Mouse (Mus musculus) MEL (cell line): Measurements from ENCODE around the gene Hexim1. TPM values are rescaled to one million over a fixed set of nuclear protein-coding genes. Genes with fewer than 3 reads are reported as not detected.

Source experiments
- DNase-seq: peaks from one replicate; pipeline ENCODE4 v3.0.0; 2011; ENCODE audit warnings: low read depth, low spot score
- H3K27ac ChIP-seq: 2 replicates; pipeline ENCODE4 v1.5.1; 2012; ENCODE audit warnings: low read depth, mild to moderate bottlenecking, control low read depth, low read length, moderate library complexity; ENCODE audit not compliant: control insufficient read depth
- H3K27me3 ChIP-seq, 2 experiments: fragments of 150-350 bp in 1 of 2; sonication (generic) in 1 of 2; 2 replicates each; pipeline ENCODE4 v1.6.1; 2012; ENCODE audit warnings: low read length in 2 of 2, mild to moderate bottlenecking in 2 of 2, improper control_type of control experiment in 1 of 2, moderate library complexity in 1 of 2; ENCODE audit not compliant: insufficient read depth in 2 of 2, control insufficient read depth in 1 of 2
- H3K36me3 ChIP-seq, 2 experiments: 2 replicates each; pipeline ENCODE4 v1.6.1; 2012 to 2014; ENCODE audit warnings: low read length in 2 of 2, improper control_type of control experiment in 1 of 2, inconsistent platforms in 1 of 2, mild to moderate bottlenecking in 1 of 2; ENCODE audit not compliant: insufficient read depth in 2 of 2, control insufficient read depth in 1 of 2
- H3K4me1 ChIP-seq, 2 experiments: fragments of 150-350 bp in 1 of 2; sonication (generic) in 1 of 2; 2 replicates each; pipeline ENCODE4 v1.6.1; 2012; ENCODE audit warnings: low read length in 2 of 2, improper control_type of control experiment in 1 of 2, mild to moderate bottlenecking in 1 of 2; ENCODE audit not compliant: insufficient read depth in 2 of 2, control insufficient read depth in 1 of 2
- H3K4me3 ChIP-seq, 2 experiments: fragments of 150-350 bp in 1 of 2; sonication (generic) in 1 of 2; 2 replicates each; pipeline ENCODE4 v1.5.1; 2012; ENCODE audit warnings: low read depth in 2 of 2, low read length in 2 of 2, mild to moderate bottlenecking in 2 of 2, moderate library complexity in 2 of 2, control low read depth in 1 of 2, improper control_type of control experiment in 1 of 2; ENCODE audit not compliant: control insufficient read depth in 1 of 2, insufficient read depth in 1 of 2
- H3K79me2 ChIP-seq: 2 replicates; pipeline ENCODE4 v1.6.1; 2012; ENCODE audit warnings: mild to moderate bottlenecking, low read length, moderate library complexity; ENCODE audit not compliant: control insufficient read depth, poor library complexity, insufficient read depth
- H3K9ac ChIP-seq: 2 replicates; pipeline ENCODE4 v1.6.1; 2012; ENCODE audit warnings: low read depth, mild to moderate bottlenecking, control low read depth, low read length, moderate library complexity; ENCODE audit not compliant: control insufficient read depth, poor library complexity, severe bottlenecking
- H3K9me3 ChIP-seq: fragments of 150-350 bp; sonication (generic); replicated peaks from 2 replicates; pipeline ENCODE4 v1.6.1; 2012; ENCODE audit warnings: mild to moderate bottlenecking, low read length, improper control_type of control experiment, moderate library complexity; ENCODE audit not compliant: insufficient read depth
- BHLHE40 ChIP-seq: IDR thresholded peaks from 2 replicates; pipeline ENCODE4 v1.6.1; 2012; ENCODE audit warnings: low read depth, mild to moderate bottlenecking, inconsistent platforms, low read length, improper control_type of control experiment, borderline replicate concordance
- CHD1 ChIP-seq: IDR thresholded peaks from 2 replicates; pipeline ENCODE4 v1.6.1; 2012; ENCODE audit warnings: low read depth, mild to moderate bottlenecking, inconsistent platforms, low read length, improper control_type of control experiment
- CHD2 ChIP-seq: IDR thresholded peaks from 2 replicates; pipeline ENCODE4 v1.6.1; 2011; ENCODE audit warnings: low read length, improper control_type of control experiment
- CTCF ChIP-seq, 3 experiments: IDR thresholded peaks in 2 of 3; conservative IDR thresholded peaks in 1 of 3; 2 replicates each; pipeline ENCODE4 v1.5.1; 2011 to 2012; ENCODE audit warnings: low read length in 3 of 3, low read depth in 2 of 3, mild to moderate bottlenecking in 2 of 3, improper control_type of control experiment in 1 of 3, inconsistent platforms in 1 of 3, mixed read lengths in 1 of 3, moderate library complexity in 1 of 3; ENCODE audit not compliant: control insufficient read depth in 1 of 3, insufficient read depth in 1 of 3, poor library complexity in 1 of 3, severe bottlenecking in 1 of 3
- E2F4 ChIP-seq: IDR thresholded peaks from 2 replicates; pipeline ENCODE4 v1.6.1; 2011; ENCODE audit warnings: low read depth, low read length, improper control_type of control experiment, borderline replicate concordance
- ELF1 ChIP-seq: IDR thresholded peaks from 2 replicates; pipeline ENCODE4 v1.6.1; 2014; ENCODE audit warnings: low read depth, mild to moderate bottlenecking, inconsistent platforms, low read length, improper control_type of control experiment, moderate library complexity
- EP300 ChIP-seq, 2 experiments: IDR thresholded peaks; 2 replicates each; pipeline ENCODE4 v1.6.1; 2011; ENCODE audit warnings: improper control_type of control experiment in 2 of 2, low read length in 2 of 2, low read depth in 1 of 2, mild to moderate bottlenecking in 1 of 2
- ETS1 ChIP-seq: IDR thresholded peaks from 2 replicates; pipeline ENCODE4 v1.6.1; 2012; ENCODE audit warnings: low read depth, mild to moderate bottlenecking, inconsistent platforms, low read length, improper control_type of control experiment, moderate library complexity
- GATA1 ChIP-seq: IDR thresholded peaks from 2 replicates; pipeline ENCODE4 v1.6.1; 2011; ENCODE audit warnings: low read depth, low read length, improper control_type of control experiment
- HCFC1 ChIP-seq: IDR thresholded peaks from 2 replicates; pipeline ENCODE4 v1.6.1; 2012; ENCODE audit warnings: low read depth, mild to moderate bottlenecking, inconsistent platforms, low read length, improper control_type of control experiment, moderate library complexity
- JUND ChIP-seq: IDR thresholded peaks from 2 replicates; pipeline ENCODE4 v1.6.1; 2011; ENCODE audit warnings: low read depth, mild to moderate bottlenecking, improper control_type of control experiment, low read length
- KAT2A ChIP-seq: conservative IDR thresholded peaks from 2 replicates; pipeline ENCODE4 v1.6.1; 2012; ENCODE audit warnings: low read depth, low read length, improper control_type of control experiment, inconsistent platforms
- MAX ChIP-seq: IDR thresholded peaks from 2 replicates; pipeline ENCODE4 v1.6.1; 2011; ENCODE audit warnings: low read length, improper control_type of control experiment
- MAZ ChIP-seq: IDR thresholded peaks from 2 replicates; pipeline ENCODE4 v1.6.1; 2012; ENCODE audit warnings: low read depth, mild to moderate bottlenecking, inconsistent platforms, low read length, improper control_type of control experiment
- MEF2A ChIP-seq: IDR thresholded peaks from 2 replicates; pipeline ENCODE4 v1.6.1; 2014; ENCODE audit warnings: low read depth, mild to moderate bottlenecking, inconsistent platforms, low read length, improper control_type of control experiment; ENCODE audit not compliant: poor library complexity, insufficient replicate concordance, severe bottlenecking; ENCODE audit errors: extremely low read depth
- MXI1 ChIP-seq: IDR thresholded peaks from 2 replicates; pipeline ENCODE4 v1.6.1; 2011; ENCODE audit warnings: mild to moderate bottlenecking, low read depth, low read length, improper control_type of control experiment
- MYB ChIP-seq: IDR thresholded peaks from 2 replicates; pipeline ENCODE4 v1.6.1; 2011; ENCODE audit warnings: mild to moderate bottlenecking, low read depth, low read length, improper control_type of control experiment
- MYC ChIP-seq: IDR thresholded peaks from 2 replicates; pipeline ENCODE4 v1.6.1; 2011; ENCODE audit warnings: low read depth, mild to moderate bottlenecking, low read length, improper control_type of control experiment, moderate library complexity
- NELFE ChIP-seq: IDR thresholded peaks from 2 replicates; pipeline ENCODE4 v1.6.1; 2011; ENCODE audit warnings: low read depth, low read length, improper control_type of control experiment
- POLR2A ChIP-seq, 2 experiments: IDR thresholded peaks; 2 replicates each; pipeline ENCODE4 v1.6.1; 2011 to 2012; ENCODE audit warnings: low read length in 2 of 2, mild to moderate bottlenecking in 2 of 2, control low read depth in 1 of 2, improper control_type of control experiment in 1 of 2, low read depth in 1 of 2, moderate library complexity in 1 of 2; ENCODE audit not compliant: control insufficient read depth in 1 of 2, insufficient read depth in 1 of 2, poor library complexity in 1 of 2
- RAD21 ChIP-seq: IDR thresholded peaks from 2 replicates; pipeline ENCODE4 v1.6.1; 2011; ENCODE audit warnings: mild to moderate bottlenecking, low read depth, low read length, improper control_type of control experiment
- RCOR1 ChIP-seq: IDR thresholded peaks from 2 replicates; pipeline ENCODE4 v1.6.1; 2012; ENCODE audit warnings: low read depth, mild to moderate bottlenecking, inconsistent platforms, low read length, improper control_type of control experiment
- SIN3A ChIP-seq: IDR thresholded peaks from 2 replicates; pipeline ENCODE4 v1.6.1; 2012; ENCODE audit warnings: low read length, improper control_type of control experiment, inconsistent platforms
- TAL1 ChIP-seq: IDR thresholded peaks from 2 replicates; pipeline ENCODE4 v1.6.1; 2012; ENCODE audit warnings: mild to moderate bottlenecking, inconsistent platforms, low read length, moderate library complexity, mixed read lengths
- TBP ChIP-seq: IDR thresholded peaks from 2 replicates; pipeline ENCODE4 v1.8.0; 2011; ENCODE audit warnings: low read depth, low read length, improper control_type of control experiment
- UBTF ChIP-seq: IDR thresholded peaks from 2 replicates; pipeline ENCODE4 v1.6.1; 2012; ENCODE audit warnings: low read depth, mild to moderate bottlenecking, inconsistent platforms, low read length, improper control_type of control experiment, moderate library complexity, borderline replicate concordance; ENCODE audit not compliant: insufficient read depth
- USF1 ChIP-seq: IDR thresholded peaks from 2 replicates; pipeline ENCODE4 v1.6.1; 2014; ENCODE audit warnings: low read depth, mild to moderate bottlenecking, inconsistent platforms, low read length, improper control_type of control experiment, moderate library complexity
- ZC3H11A ChIP-seq: IDR thresholded peaks from 2 replicates; pipeline ENCODE4 v1.6.1; 2012; ENCODE audit warnings: low read depth, mild to moderate bottlenecking, inconsistent platforms, low read length, improper control_type of control experiment
- ZKSCAN1 ChIP-seq: IDR thresholded peaks from 2 replicates; pipeline ENCODE4 v1.6.1; 2012; ENCODE audit warnings: low read depth, mild to moderate bottlenecking, inconsistent platforms, low read length, improper control_type of control experiment, moderate library complexity
- ZMIZ1 ChIP-seq: IDR thresholded peaks from 2 replicates; pipeline ENCODE4 v1.6.1; 2012; ENCODE audit warnings: low read depth, mild to moderate bottlenecking, inconsistent platforms, low read length, improper control_type of control experiment, moderate library complexity
- ZNF384 ChIP-seq: IDR thresholded peaks from 2 replicates; pipeline ENCODE4 v1.6.1; 2012; ENCODE audit warnings: low read depth, mild to moderate bottlenecking, inconsistent platforms, low read length, improper control_type of control experiment
- polyA plus RNA-seq, 2 experiments: library from polyadenylated mRNA; stranded (reverse) in 1 of 2; unstranded in 1 of 2; fragments of >175 nt in 1 of 2; fragments of >200 nt in 1 of 2; gene quantifications; 2 replicates each; pipeline versions ENCODE4 v1.2.1 to v1.2.4; 2012; ENCODE audit warnings: low replicate concordance in 2 of 2, low read depth in 1 of 2; ENCODE audit not compliant: insufficient read length in 2 of 2, insufficient read depth in 1 of 2, missing spikeins in 1 of 2
- total RNA-seq: library from RNA; depleted of rRNA; stranded (reverse); fragments of 300-350 nt; gene quantifications from 2 replicates; pipeline ENCODE4 v1.2.3, GENCODE M21; 2012

Gene Hexim1
- total and polyA plus RNA-seq, 3 experiments, result 17.3 to 25.4 TPM; not detected in 1

DNA sequence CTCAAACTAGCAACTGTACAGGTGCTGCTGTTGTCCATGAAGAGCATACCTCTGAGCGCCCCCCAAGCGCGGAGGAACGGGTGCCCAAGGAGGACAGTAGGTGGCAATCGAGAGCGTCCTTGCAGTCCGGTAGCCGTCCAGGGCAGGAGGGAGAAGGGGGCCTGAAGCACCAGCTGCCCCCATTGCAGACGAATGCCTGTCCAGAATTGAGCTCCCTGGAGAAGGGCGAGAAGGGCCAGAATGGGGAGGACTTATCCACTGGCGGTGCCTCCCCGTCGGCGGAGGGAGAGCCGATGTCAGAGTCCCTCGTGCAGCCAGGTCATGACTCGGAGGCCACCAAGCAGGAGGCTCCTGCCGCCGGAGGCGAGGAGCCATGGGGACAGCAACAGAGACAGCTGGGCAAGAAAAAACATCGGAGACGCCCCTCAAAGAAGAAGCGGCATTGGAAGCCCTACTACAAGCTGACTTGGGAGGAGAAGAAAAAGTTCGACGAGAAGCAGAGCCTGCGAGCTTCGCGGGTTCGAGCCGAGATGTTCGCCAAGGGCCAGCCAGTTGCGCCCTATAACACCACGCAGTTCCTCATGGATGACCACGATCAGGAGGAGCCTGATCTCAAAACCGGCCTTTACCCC lies 1.0 kb downstream of the Hexim1 start (continued):
- TF ChIP-seq CTCF (IDR thresholded peaks at IDR 0.05 in 2 of 3, conservative IDR thresholded peaks at IDR 0.05 in 1 of 3; ENCODE audit: control insufficient read depth in 1 of 3, insufficient read depth in 1 of 3, low read depth in 2 of 3, low read length in 3 of 3, poor library complexity in 1 of 3, severe bottlenecking in 1 of 3) (peak; percentile 38 to 75 (median 68); a peak in 5 of 6 replicates), ZKSCAN1 (no peak), SIN3A (no peak), ZNF384 (0 out of 2 replicates have a peak, but pooled peaks have one; percentile 13), USF1 (0 out of 2 replicates have a peak, but pooled peaks have one; percentile 11), KAT2A (0 out of 2 replicates have a peak, but pooled peaks have one; percentile 12), ELF1 (no peak), MAZ (no peak), POLR2A (IDR thresholded peaks at IDR 0.05; ENCODE audit: control insufficient read depth in 1 of 2, insufficient read depth in 1 of 2, low read depth in 1 of 2, low read length in 2 of 2, poor library complexity in 1 of 2) (peak in 1 of 2 experiments; percentile 50; a peak in 1 of 4 replicates), CHD2 (no peak), NELFE (no peak), UBTF (peak; percentile 59; the same call in 1 of the 2 replicates), TBP (peak; percentile 64; the same call in 1 of the 2 replicates), GATA1 (no peak), MXI1 (no peak; the same call in 1 of the 2 replicates)

DNA sequence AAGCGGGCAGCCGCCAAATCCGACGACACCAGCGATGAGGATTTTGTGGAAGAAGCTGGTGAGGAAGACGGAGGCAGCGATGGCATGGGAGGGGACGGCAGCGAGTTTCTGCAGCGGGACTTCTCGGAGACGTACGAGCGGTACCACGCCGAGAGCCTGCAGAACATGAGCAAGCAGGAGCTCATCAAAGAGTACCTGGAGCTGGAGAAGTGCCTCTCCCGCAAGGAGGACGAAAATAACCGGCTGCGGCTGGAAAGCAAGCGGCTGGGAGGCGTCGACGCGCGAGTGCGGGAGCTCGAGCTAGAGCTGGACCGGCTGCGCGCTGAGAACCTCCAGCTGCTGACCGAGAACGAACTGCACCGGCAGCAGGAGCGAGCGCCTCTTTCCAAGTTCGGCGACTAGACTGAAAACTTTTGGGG lies 1.6 kb downstream of the Hexim1 start:
- peak; percentile 80 for DNase-seq
- peaks cover 0 to 16% of the 10 kb centered on the region in 2 experiments; a peak in 2 of 4 replicates for H3K36me3 ChIP-seq
- H3K4me3 ChIP-seq, result peak overlapping the region; percentile 49 to 69
- peaks cover 29% of the 10 kb centered on the region for H3K79me2 ChIP-seq
- TF ChIP-seq MEF2A, result no peak
- TF ChIP-seq EP300 (IDR thresholded peaks at IDR 0.05; ENCODE audit: low read depth in 1 of 2, low read length in 2 of 2), result no peak
- no peak; the same call in 1 of the 2 replicates for TF ChIP-seq HCFC1
- 0 out of 2 replicates have a peak, but pooled peaks have one; percentile 78 for TF ChIP-seq CHD1
- TF ChIP-seq ZC3H11A, result no peak
- TF ChIP-seq CHD2, result no peak
- TF ChIP-seq TAL1, result no peak
- 0 out of 2 replicates have a peak, but pooled peaks have one; percentile 6 for TF ChIP-seq ETS1
- no peak for TF ChIP-seq BHLHE40
- TF ChIP-seq MYC, result no peak
- TF ChIP-seq MAX, result no peak
- no peak for TF ChIP-seq MYB
- TF ChIP-seq UBTF, result 0 out of 2 replicates have a peak, but pooled peaks have one; percentile 62
- TF ChIP-seq POLR2A (IDR thresholded peaks at IDR 0.05; ENCODE audit: control insufficient read depth in 1 of 2, insufficient read depth in 1 of 2, low read depth in 1 of 2, low read length in 2 of 2, poor library complexity in 1 of 2), result peak in 1 of 2 experiments; percentile 18; a peak in 1 of 4 replicates
- TF ChIP-seq RAD21, result no peak
- no peak; the same call in 1 of the 2 replicates for TF ChIP-seq SIN3A
- no peak for TF ChIP-seq GATA1
- no peak for TF ChIP-seq RCOR1
- no peak for TF ChIP-seq ZKSCAN1
- TF ChIP-seq TBP, result no peak
- TF ChIP-seq ZMIZ1, result no peak
- TF ChIP-seq E2F4, result no peak
- TF ChIP-seq JUND, result no peak
- no peak overlapping the region for H3K27ac ChIP-seq
- H3K27me3 ChIP-seq, result no peaks in the 10 kb centered on the region
- peaks cover 7 to 8% of the 10 kb centered on the region in 2 experiments; a peak in 3 of 4 replicates for H3K4me1 ChIP-seq
- H3K9ac ChIP-seq, result peak overlapping the region; percentile 74
- no peaks in the 10 kb centered on the region for H3K9me3 ChIP-seq
